ENCODE assay signal across 14 mouse cellular contexts in the genomic region with DNA sequence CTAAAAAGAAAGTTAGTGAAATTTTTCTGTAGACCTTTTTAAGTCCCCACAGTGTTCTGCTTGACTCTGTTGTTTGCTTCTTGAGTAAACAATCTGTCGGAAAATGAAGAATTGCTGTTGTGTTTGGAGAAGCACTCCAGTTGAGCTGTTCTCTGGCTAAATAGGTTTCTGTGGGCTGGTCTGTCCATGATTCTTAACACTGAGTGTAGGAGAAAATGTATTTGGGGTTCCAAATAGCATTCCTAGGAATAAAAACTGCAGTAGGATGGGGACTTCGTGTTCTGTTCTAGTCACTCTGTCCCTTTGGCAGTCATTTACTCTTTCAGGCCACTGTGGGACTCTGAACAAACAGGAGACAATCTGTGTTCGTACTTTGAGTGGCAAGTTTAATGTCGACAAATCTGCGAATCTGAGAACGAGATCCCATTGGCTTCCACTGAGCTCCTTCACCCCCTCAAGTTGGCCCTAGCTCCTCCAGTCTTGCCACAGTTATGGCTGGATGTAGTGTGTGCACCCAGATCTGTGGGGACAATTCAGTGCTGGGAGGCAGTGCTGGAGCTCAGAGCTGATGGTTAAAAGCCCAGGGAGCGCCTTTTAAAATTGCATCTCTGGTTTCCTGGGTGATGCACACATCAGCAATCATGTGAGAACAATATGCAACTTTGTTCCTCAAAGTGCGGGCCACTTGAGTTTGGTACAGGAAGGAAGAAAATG.
DNase-seq lines count a peak whose midpoint lies in the region; ATAC-seq and TF ChIP-seq lines count a peak whose summit lies in the region.
"Had no signal": no experiment of that assay in that cellular context is flagged by ENCODE, and none has a peak within 500 bp of the region (broad histone marks: within the 10 kb centered on the region; RNA-seq: fewer than 3 reads in every experiment).

No protein-coding gene starts in this region.

- no peak overlapping the region for H3K4me2 ChIP-seq in hindbrain, embryonic 16.5 days (ENCODE audit: low read length)
- no peak overlapping the region for H3K4me2 ChIP-seq in lung, postnatal 0 days (replicated peaks; ENCODE audit: low read depth, low read length)
- H3K4me2 ChIP-seq: liver, embryonic 12.5 days had no signal

- TF ChIP-seq EP300 in lung, postnatal 0 days (IDR thresholded peaks at IDR 0.05), result no peak

- peak; percentile 76 for ATAC-seq in hindbrain, embryonic 16.5 days
- no peak for ATAC-seq in lung, postnatal 0 days
- ATAC-seq: activated CD4-positive, CD25-positive, alpha-beta regulatory T cell, adult 4 months; intestine, embryonic 16.5 days; liver, embryonic 12.5 days had no signal

- WGBS in hindbrain, embryonic 16.5 days, result 68% methylated on average over 8 of the region's 8 CpGs
- 79% methylated on average over 8 of the region's 8 CpGs for WGBS in hindbrain, embryonic 10.5 days
- 30% methylated on average over 8 of the region's 8 CpGs for WGBS in lung, postnatal 0 days

- no peak overlapping the region for H3K9ac ChIP-seq in hindbrain, embryonic 16.5 days (ENCODE audit: low read depth, low read length)
- no peak overlapping the region for H3K9ac ChIP-seq in lung, postnatal 0 days (replicated peaks; ENCODE audit: low read depth)
- H3K9ac ChIP-seq: liver, embryonic 12.5 days had no signal

- no peak for TF ChIP-seq CTCF in lung, postnatal 0 days (IDR thresholded peaks at IDR 0.05)

- DNase-seq in hindbrain, embryonic 10.5 days (ENCODE audit: low spot score), result no peak
- peak; percentile 27 for DNase-seq in brain, adult 2 months (ENCODE audit: low read depth, low spot score)
- peak; percentile 1 to 16 for DNase-seq in frontal cortex, adult 2 months (ENCODE audit: extremely low spot score in 1 of 2, low spot score in 1 of 2)
- peak; percentile 14 for DNase-seq in lung, postnatal 0 days (ENCODE audit: low spot score)
- no peak for DNase-seq in spleen, postnatal 36 days (ENCODE audit: low spot score in 2 of 2)
- no peak for DNase-seq in cerebellum, adult 18-20 months
- DNase-seq in adrenal gland, postnatal 25 days, result no peak
- DNase-seq: cerebellum, postnatal 36 days; gastrocnemius, postnatal 10 days; thymus, postnatal 25 days had no signal

- H3K4me3 ChIP-seq in hindbrain, embryonic 16.5 days (ENCODE audit: low read length), result no peak overlapping the region
- H3K4me3 ChIP-seq in hindbrain, embryonic 10.5 days, result no peak overlapping the region
- H3K4me3 ChIP-seq in lung, postnatal 0 days (ENCODE audit: low read depth, low read length), result no peak overlapping the region
- H3K4me3 ChIP-seq: liver, embryonic 12.5 days had no signal

- no peak overlapping the region for H3K27ac ChIP-seq in hindbrain, embryonic 16.5 days (ENCODE audit: low read depth, low read length)
- no peak overlapping the region for H3K27ac ChIP-seq in hindbrain, embryonic 10.5 days
- H3K27ac ChIP-seq in lung, postnatal 0 days (ENCODE audit: low read length), result no peak overlapping the region
- H3K27ac ChIP-seq: liver, embryonic 12.5 days had no signal

- H3K36me3 ChIP-seq in hindbrain, embryonic 16.5 days (ENCODE audit: control insufficient read depth, insufficient read depth, low read length), result no peaks in the 10 kb centered on the region
- no peaks in the 10 kb centered on the region for H3K36me3 ChIP-seq in hindbrain, embryonic 10.5 days
- H3K36me3 ChIP-seq in lung, postnatal 0 days (ENCODE audit: insufficient read depth, low read length), result no peaks in the 10 kb centered on the region
- H3K36me3 ChIP-seq: liver, embryonic 12.5 days had no signal

- no peaks in the 10 kb centered on the region for H3K27me3 ChIP-seq in hindbrain, embryonic 16.5 days (replicated peaks; ENCODE audit: control insufficient read depth, insufficient read depth, low read length)
- H3K27me3 ChIP-seq in hindbrain, embryonic 10.5 days (ENCODE audit: insufficient read depth, poor library complexity, severe bottlenecking), result no peaks in the 10 kb centered on the region
- H3K27me3 ChIP-seq in lung, postnatal 0 days (replicated peaks; ENCODE audit: insufficient read depth, low read length), result no peaks in the 10 kb centered on the region
- H3K27me3 ChIP-seq: liver, embryonic 12.5 days had no signal

- H3K4me1 ChIP-seq in hindbrain, embryonic 16.5 days (ENCODE audit: control insufficient read depth, insufficient read depth, low read depth, low read length), result no peaks in the 10 kb centered on the region
- no peaks in the 10 kb centered on the region for H3K4me1 ChIP-seq in hindbrain, embryonic 10.5 days (replicated peaks)
- H3K4me1 ChIP-seq in lung, postnatal 0 days (ENCODE audit: insufficient read depth, low read depth, low read length), result no peaks in the 10 kb centered on the region
- H3K4me1 ChIP-seq: liver, embryonic 12.5 days had no signal

- no peaks in the 10 kb centered on the region for H3K9me3 ChIP-seq in hindbrain, embryonic 16.5 days (ENCODE audit: control insufficient read depth, low read length)
- H3K9me3 ChIP-seq in hindbrain, embryonic 10.5 days, result no peaks in the 10 kb centered on the region
- H3K9me3 ChIP-seq in lung, postnatal 0 days (ENCODE audit: low read length), result no peaks in the 10 kb centered on the region

Comparison
In these comparisons a context has a peak if more than half of its experiments do, and no peak if none do; other contexts are left out.
1. DNase-seq: peak in brain, adult 2 months (single experiment), frontal cortex, adult 2 months (2 of 2) and lung, postnatal 0 days (single experiment); none in hindbrain, embryonic 10.5 days (single experiment), spleen, postnatal 36 days (0 of 2), cerebellum, adult 18-20 months (0 of 2) and adrenal gland, postnatal 25 days (single experiment).